Mouse (Mus musculus) C2C12 (cell line): ENCODE results near the gene Sltm. TPM values are rescaled to one million over a fixed set of nuclear protein-coding genes. Genes with fewer than 3 reads are reported as not detected.

Source experiments
- H3K27me3 ChIP-seq: one replicate; pipeline ENCODE4 v1.6.1; 2011; ENCODE audit not compliant: control insufficient read depth, insufficient read depth, insufficient read length
- H3K36me3 ChIP-seq: one replicate; pipeline ENCODE4 v1.6.1; 2011; ENCODE audit not compliant: control insufficient read depth, insufficient read depth
- H3K4me3 ChIP-seq: one replicate; pipeline ENCODE4 v1.5.1; 2011; ENCODE audit warnings: mild to moderate bottlenecking, control low read depth; ENCODE audit not compliant: poor library complexity, insufficient read depth, severe bottlenecking
- H3K79me2 ChIP-seq: one replicate; pipeline ENCODE4 v1.6.1; 2011; ENCODE audit not compliant: control insufficient read depth, insufficient read depth
- H3K79me3 ChIP-seq: one replicate; pipeline ENCODE4 v1.6.1; 2011; ENCODE audit warnings: low read depth, control low read depth
- H3ac ChIP-seq: one replicate; pipeline ENCODE3; 2011; ENCODE audit warnings: low read depth; ENCODE audit not compliant: control insufficient read depth, insufficient read length
- CEBPB ChIP-seq: IDR thresholded peaks from one replicate; pipeline ENCODE4 v1.6.1; 2011; ENCODE audit warnings: low read depth, mild to moderate bottlenecking, control low read depth, moderate library complexity
- CTCF ChIP-seq: IDR thresholded peaks from one replicate; pipeline ENCODE4 v1.5.1; 2011; ENCODE audit not compliant: control insufficient read depth, insufficient read depth, insufficient read length
- FOSL1 ChIP-seq: IDR thresholded peaks from one replicate; pipeline ENCODE4 v1.8.0; 2011; ENCODE audit warnings: mild to moderate bottlenecking, low read length; ENCODE audit not compliant: poor library complexity, insufficient read depth, severe bottlenecking
- MAX ChIP-seq: IDR thresholded peaks from one replicate; pipeline ENCODE4 v1.6.1; 2011; ENCODE audit warnings: mild to moderate bottlenecking, control low read depth
- MYOD1 ChIP-seq: IDR thresholded peaks from one replicate; pipeline ENCODE4 v1.6.1; 2011; ENCODE audit warnings: low read depth; ENCODE audit not compliant: control insufficient read depth, insufficient read length
- MYOG ChIP-seq: IDR thresholded peaks from one replicate; pipeline ENCODE4 v1.6.1; 2011; ENCODE audit not compliant: control insufficient read depth, insufficient read length; ENCODE audit errors: extremely low read depth
- USF1 ChIP-seq: IDR thresholded peaks from one replicate; pipeline ENCODE4 v1.6.1; 2011; ENCODE audit warnings: low read depth, mild to moderate bottlenecking, control low read depth, moderate library complexity
- polyA plus RNA-seq: library from polyadenylated mRNA; unstranded; fragments of >200 nt; fragmentation: generic; extraction: Trizol; gene quantifications from one replicate; pipeline ENCODE4 v1.2.1, GENCODE M21; 2012; ENCODE audit warnings: missing spikeins

Gene Sltm
- polyA plus RNA-seq, 1 experiment: 11.3 TPM

GRCm38 (mm10) chr9:70511681-70512080 is 30.9 kb upstream of the Sltm start:
- peaks cover 7% of the 10 kb centered on the region for H3K27me3 ChIP-seq
- no peaks in the 10 kb centered on the region for H3K36me3 ChIP-seq
- no peaks in the 10 kb centered on the region for H3K79me3 ChIP-seq
- H3K4me3 ChIP-seq: no peak overlapping the region
- no peak for TF ChIP-seq USF1
- no peak overlapping the region for H3ac ChIP-seq
- H3K79me2 ChIP-seq: no peaks in the 10 kb centered on the region

GRCm38 (mm10) chr9:70520651-70521050 is 21.9 kb upstream of the Sltm start:
- H3ac ChIP-seq: no peak overlapping the region
- no peaks in the 10 kb centered on the region for H3K79me2 ChIP-seq
- H3K36me3 ChIP-seq: no peaks in the 10 kb centered on the region
- H3K79me3 ChIP-seq: no peaks in the 10 kb centered on the region
- TF ChIP-seq MAX (no peak), CTCF (no peak)
- no peak overlapping the region for H3K4me3 ChIP-seq
- H3K27me3 ChIP-seq: peaks cover 16% of the 10 kb centered on the region

- TF ChIP-seq MAX (no peak), MYOD1 (no peak), MYOG (no peak), CEBPB (no peak), CTCF (no peak), FOSL1 (no peak), USF1 (no peak)
- H3K79me2 ChIP-seq: no peaks in the 10 kb centered on the region
- no peaks in the 10 kb centered on the region for H3K36me3 ChIP-seq
- no peaks in the 10 kb centered on the region for H3K79me3 ChIP-seq
- H3K27me3 ChIP-seq: peaks cover 4% of the 10 kb centered on the region
- no peak overlapping the region for H3K4me3 ChIP-seq
- no peak overlapping the region for H3ac ChIP-seq
Measured at GRCm38 (mm10) chr9:70523813-70524212, 18.7 kb upstream of the Sltm start.

GRCm38 (mm10) chr9:70524366-70524765 is 18.2 kb upstream of the Sltm start:
- Histone ChIP-seq H3ac (no peak overlapping the region), H3K79me3 (no peaks in the 10 kb centered on the region), H3K79me2 (no peaks in the 10 kb centered on the region), H3K36me3 (no peaks in the 10 kb centered on the region), H3K4me3 (no peak overlapping the region), H3K27me3 (peaks cover 4% of the 10 kb centered on the region)
- TF ChIP-seq MYOD1: no peak
- TF ChIP-seq FOSL1: no peak
- no peak for TF ChIP-seq MAX
- no peak for TF ChIP-seq CTCF
- no peak for TF ChIP-seq MYOG
- no peak for TF ChIP-seq CEBPB
- TF ChIP-seq USF1: no peak

GRCm38 (mm10) chr9:70533328-70533727 is 9.2 kb upstream of the Sltm start:
- Histone ChIP-seq H3K27me3 (no peaks in the 10 kb centered on the region), H3K36me3 (no peaks in the 10 kb centered on the region)
- TF ChIP-seq CEBPB (no peak), MAX (no peak), FOSL1 (no peak), MYOD1 (no peak), MYOG (no peak), USF1 (no peak), CTCF (no peak)

GRCm38 (mm10) chr9:70541584-70541983 is 970 bp upstream of the Sltm start:
- TF ChIP-seq MYOD1: no peak
- no peak for TF ChIP-seq MAX
- TF ChIP-seq FOSL1: no peak
- no peak for TF ChIP-seq USF1
- no peak for TF ChIP-seq CEBPB
- no peak for TF ChIP-seq MYOG
- no peak for TF ChIP-seq CTCF
- peaks cover 7% of the 10 kb centered on the region for H3K36me3 ChIP-seq
- H3ac ChIP-seq: no peak overlapping the region
- H3K27me3 ChIP-seq: no peaks in the 10 kb centered on the region
- no peak overlapping the region for H3K4me3 ChIP-seq
- H3K79me2 ChIP-seq: peaks cover 37% of the 10 kb centered on the region
- peaks cover 31% of the 10 kb centered on the region for H3K79me3 ChIP-seq

More at GRCm38 (mm10) chr9:70533328-70533727, 9.2 kb upstream of the Sltm start:
- H3K79me3 ChIP-seq: no peaks in the 10 kb centered on the region
- H3K79me2 ChIP-seq: no peaks in the 10 kb centered on the region
- no peak overlapping the region for H3ac ChIP-seq
- H3K4me3 ChIP-seq: no peak overlapping the region
